Mouse (Mus musculus) erythroblast, adult 5-6 weeks (primary cell): ENCODE data around the gene Zkscan16. TPM values are rescaled to one million over a fixed set of nuclear protein-coding genes. Genes with fewer than 3 reads are reported as not detected.

ENCODE experiments used
- ATAC-seq: replicated peaks from 2 replicates; pipeline ENCODE4 v1.8.0; 2016; ENCODE audit warnings: moderate number of reproducible peaks, mild to moderate bottlenecking, moderate TSS enrichment, inconsistent platforms; ENCODE audit not compliant: poor library complexity, low FRiP score, severe bottlenecking
- total RNA-seq, 2 experiments: library from RNA; stranded (forward) in 1 of 2; stranded (reverse) in 1 of 2; fragments of 150-400 nt in 1 of 2; fragments of 200-764, 138-1000 nt in 1 of 2; gene quantifications; 2 replicates each; pipeline versions ENCODE4 v1.2.3 to v1.2.4; 2015 to 2017; ENCODE audit warnings: low replicate concordance in 2 of 2

The Zkscan16 gene
- total RNA-seq, 2 experiments from 2014 or later: not detected

DNA sequence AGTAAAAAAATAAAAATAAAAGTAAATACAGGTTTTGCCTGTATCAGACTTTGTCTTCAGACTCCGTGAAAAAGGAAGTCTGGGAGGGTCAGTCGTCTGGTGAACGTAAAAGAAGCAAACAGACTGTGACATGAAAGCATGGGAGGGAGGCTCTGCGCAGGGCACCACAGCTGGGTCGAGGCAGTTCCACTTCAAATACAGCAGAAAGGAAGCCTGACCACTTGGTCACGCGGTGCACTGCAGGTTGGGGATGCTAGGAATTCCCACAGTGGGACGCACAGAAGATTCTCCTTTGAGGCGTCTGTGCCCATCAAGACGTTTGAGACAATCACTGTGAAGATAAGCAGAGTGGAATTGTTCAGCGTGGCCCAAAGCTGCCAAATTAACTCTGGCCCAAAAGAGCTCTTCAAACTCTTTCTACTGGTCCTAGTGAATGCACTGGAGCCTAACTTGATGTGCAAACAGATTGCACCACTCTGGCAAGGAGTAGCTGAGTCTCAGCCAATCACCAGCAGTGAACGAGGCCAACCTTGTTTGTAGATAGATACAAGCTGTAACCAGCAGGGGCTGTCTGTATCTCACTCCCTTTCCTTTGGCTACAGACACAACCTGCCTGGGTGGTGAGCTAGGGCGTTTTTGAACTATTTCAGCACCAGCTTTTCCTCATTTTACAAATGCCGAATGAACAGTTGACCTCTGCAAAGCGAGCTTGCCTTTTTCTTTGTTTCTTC lies 8.5 kb upstream of the Zkscan16 start:
- peak; percentile 35; the same call in 1 of the 2 replicates for ATAC-seq

DNA sequence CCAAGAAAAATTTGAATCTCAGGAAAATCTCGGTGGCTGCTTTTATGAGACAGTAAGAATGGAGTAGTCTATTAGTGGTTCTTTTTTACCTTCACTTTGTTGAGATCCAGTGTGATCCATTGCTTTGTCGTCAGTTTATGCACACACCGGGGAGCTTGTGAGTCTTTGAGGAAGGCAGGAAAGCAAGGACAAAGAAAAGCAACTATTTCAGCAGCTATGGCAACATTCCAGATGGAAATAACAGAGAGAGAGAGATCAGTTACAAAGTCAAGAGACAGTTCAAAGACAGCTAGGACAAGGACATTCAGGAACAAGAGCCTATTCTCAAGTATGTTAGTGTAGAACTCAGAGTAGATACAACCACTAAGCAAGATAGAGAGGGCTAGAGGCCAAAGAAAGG lies 7.6 kb upstream of the Zkscan16 start:
- no peak for ATAC-seq

DNA sequence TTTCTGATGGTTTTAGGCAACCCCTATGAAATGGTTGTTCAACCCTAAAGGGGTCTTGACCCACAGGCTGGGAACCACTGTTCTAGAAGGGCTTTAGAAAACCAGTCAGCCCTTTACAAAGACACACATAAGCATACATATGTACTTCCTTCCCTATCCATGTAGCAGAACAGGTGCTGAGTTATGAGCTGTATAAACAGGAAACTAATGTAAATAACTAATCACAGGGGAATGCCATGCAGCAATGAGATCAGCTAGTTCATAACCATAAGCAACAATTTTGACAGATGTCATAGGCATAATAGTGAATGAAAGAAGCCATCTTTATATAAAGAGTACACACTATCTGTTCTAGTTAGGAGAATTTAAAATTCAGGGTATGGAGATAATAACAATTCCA lies 1.8 kb upstream of the Zkscan16 start:
- no peak for ATAC-seq

DNA sequence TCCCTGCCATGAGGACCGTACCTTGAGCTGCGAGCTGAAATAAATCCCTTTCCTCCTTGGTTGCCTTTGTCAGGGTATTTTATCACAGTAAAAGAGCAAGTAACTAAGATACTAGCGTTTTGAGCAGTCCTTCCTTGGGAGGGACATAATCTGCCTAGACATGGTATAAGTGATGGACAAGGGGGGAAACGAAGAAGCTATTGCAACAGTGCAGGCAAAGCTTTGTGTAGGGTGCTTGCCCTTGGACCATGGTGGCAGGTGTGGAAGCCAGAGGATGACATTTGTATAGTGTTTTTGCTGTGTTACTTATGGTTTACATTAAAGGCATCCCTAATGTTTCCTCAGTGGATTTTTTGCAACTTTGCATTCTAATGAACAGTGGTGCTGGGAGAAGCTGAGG lies 486 bp upstream of the Zkscan16 start:
- no peak for ATAC-seq

DNA sequence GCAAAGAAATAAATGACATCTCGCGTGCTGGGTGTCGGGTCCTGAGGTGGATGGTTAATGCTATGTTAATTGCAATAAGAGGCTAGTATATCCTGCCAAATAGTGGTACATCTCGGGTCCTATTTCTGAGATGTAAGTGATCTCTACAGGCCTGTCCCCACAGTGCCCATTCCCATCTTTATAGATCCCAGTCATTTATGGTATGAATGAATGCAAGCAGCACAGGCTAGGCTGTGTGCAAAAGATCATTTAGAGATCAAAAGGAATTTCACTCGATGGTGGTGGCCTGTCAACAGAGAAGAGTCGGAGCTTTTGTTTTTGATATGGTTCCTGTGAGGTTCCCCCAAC lies 752 bp downstream of the Zkscan16 start:
- ATAC-seq: no peak

DNA sequence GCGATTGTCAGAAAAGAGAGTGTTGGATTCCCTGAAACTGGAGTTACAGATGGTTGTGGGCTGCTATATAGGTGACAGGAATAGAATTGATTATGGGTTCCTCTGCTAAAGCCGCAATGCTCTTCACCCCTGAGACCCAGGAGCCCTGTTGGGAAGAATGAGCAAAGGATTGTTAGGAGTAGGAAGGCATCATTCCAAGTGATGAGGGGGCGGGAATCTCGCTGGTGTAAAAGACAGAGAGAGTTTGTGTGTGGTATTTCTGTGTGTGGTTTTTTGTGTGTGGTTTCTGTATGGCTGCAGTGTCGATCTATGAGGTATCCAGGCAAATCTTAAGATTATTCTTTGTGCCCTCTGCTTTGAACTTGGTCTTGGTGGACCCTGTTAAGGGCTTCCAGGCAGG lies 1.3 kb downstream of the Zkscan16 start:
- no peak for ATAC-seq

DNA sequence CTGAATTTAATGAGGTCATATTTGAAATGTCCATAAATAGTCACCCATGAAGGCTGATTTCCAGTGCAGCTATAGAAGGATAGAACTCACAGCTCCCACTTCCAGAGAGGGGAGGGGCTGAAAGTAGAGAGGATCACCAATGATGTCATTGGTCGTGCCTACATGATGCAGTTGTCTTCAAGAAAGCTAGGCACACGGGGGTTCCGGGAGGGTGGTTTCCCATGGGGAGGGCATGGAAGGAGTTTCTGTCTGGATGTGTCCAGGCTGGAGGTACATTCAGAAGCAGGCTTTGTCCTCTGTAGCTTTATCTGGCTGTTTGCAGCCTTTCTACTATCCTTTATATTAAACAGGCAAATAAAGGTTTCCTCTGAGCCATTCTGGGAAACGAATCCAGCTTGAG lies 5.0 kb downstream of the Zkscan16 start:
- ATAC-seq: no peak

DNA sequence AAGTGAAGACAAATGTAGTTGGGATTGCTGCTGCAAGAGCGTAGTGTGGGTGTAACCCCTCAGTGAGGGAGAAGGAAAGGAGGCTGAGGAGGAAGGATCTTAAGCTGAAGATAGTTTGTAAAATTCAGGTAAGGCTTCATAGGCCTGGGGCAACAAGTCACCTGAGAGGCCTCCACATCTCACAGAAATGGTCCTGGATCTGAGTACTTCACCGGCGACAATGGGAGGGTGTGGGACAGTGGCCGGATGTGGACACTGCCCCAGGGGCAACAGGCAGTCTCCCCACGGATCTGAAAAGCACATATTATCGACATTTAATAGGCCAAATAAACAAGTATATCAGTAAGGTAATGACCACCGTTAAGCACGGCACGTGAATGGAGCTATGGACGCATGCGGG lies 9.2 kb downstream of the Zkscan16 start:
- ATAC-seq: no peak

DNA sequence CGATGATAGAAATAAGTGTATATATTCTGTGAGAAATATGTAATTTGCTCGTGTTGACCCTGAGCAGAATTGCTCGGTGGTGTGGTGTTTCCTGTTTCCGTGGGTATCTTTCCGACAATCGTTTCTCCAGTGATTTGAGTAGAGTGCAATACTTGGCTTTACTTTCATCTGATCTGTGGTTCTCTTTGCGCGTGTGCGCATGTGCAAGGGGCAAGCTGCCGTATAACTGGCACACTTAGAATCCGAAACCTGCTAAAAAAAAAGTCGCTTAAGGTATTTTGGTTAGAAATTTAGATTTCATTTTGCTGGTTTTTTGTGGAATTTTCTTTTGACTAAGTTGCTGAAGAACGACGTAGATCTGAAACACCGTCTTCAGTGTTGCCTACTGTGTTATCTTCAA lies 18.3 kb downstream of the Zkscan16 start:
- no peak for ATAC-seq

DNA sequence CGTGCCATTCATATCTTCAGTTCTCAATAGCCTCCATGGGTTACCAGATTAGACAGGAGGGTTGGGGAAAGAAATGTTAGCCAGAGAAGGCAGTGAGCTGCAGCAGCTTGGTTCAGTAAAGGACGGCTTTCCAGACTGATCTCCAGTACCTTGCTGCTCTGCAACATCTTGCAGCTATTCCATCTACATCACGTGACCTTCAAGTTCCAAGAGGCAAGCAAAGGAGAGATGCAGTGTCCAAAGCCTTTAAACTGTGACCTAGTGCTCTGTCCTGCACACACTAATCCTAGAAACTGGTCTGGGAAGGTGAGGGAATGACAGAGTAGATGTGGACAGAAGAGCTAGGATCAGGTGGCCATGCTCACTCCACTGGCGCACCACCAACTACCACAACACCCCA lies 19.8 kb downstream of the Zkscan16 start:
- ATAC-seq: no peak

DNA sequence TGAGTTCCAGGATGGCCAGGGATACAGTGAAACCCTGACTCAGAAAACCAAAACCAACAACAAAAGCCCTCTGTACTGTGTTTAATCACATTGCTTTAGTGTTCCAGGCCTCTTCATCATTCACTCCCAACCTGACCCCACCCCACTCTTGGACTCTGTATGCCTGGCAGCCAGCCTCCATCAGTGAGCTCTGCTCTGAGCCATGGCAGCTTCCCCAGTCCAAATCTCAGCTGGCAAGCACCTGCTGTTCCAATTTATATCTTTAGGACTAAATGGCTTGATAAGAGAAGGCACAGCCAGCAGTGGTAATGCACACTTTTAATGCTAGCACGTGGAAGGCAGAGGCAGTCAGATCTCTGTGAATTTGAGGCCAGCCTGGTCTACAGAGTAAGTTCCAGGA lies 21.7 kb downstream of the Zkscan16 start:
- ATAC-seq: no peak

DNA sequence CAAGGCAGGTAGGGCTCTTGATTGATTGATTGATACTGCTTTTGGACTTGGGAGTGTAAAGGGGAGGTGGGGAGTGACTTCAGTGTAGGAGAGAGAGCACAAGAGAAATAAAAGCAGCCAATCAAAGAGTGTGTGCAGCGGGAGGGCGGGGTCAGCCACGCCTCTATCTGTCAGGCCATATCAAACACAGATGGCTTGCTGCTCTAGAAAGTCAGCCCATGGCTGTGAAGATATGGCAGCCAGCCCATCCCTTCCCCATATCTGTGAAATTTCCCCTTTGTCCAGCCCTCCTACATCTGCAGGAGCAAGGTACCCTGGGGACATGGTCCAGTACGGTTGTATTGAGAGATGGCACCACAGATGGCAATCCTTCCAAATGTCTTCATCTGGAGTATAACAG lies 27.2 kb downstream of the Zkscan16 start:
- peak; percentile 88 for ATAC-seq

DNA sequence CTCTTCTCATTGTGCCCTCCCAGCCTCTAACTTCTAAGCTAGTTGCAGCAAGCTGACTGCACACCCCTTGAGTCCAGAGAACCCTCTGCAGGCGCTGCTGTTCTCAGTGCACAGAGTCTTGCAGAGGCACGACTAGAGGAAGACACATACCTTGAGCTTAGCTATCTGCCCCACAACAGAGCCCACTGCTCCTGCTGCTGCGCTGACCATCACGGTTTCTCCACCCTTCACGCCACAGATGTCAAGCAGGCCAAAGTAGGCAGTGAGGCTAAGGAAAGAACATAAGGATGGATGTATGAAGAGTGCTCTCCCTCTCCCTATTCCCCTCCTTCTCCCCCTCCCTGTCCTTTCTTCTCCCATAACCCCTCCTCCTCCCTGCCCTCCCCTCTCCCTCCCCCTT lies 32.3 kb downstream of the Zkscan16 start:
- no peak for ATAC-seq

DNA sequence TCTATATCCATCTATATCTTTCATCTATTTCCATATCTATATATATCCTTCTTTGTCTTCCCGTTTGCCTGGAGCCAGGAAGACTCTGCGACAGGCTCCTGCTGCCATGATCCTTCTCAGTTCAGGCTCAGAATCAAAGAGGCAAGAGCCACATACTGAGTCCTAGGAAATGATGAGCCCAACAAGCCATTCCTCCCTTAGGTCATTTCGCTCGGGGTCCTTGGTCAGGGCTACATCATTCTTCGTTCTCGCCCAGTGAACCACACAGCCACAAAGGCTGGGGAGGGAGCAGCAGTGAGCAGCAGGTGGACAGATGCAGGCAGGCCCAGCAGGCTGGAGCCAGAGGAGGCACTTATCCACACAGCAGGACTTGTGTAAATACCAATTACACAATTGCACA lies 38.0 kb downstream of the Zkscan16 start:
- ATAC-seq: no peak

DNA sequence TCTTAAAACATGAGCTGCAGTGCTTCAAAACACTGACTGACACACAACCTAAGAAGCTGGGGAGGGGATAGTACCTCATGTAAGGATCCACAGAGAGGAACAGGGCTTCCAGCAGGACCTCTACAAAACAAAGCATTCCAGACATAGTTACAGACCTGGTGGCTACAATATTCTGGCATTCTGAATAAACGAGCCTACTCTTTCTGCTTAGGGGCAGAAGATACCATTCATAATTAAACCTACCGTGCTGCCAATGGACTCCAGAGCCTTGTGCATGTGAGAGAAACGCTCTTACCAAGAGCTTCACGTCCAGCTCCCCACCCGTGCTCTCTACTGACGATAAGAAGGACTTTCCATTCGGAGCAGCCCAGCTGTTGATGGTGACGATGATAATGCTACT lies 39.4 kb downstream of the Zkscan16 start:
- no peak for ATAC-seq

DNA sequence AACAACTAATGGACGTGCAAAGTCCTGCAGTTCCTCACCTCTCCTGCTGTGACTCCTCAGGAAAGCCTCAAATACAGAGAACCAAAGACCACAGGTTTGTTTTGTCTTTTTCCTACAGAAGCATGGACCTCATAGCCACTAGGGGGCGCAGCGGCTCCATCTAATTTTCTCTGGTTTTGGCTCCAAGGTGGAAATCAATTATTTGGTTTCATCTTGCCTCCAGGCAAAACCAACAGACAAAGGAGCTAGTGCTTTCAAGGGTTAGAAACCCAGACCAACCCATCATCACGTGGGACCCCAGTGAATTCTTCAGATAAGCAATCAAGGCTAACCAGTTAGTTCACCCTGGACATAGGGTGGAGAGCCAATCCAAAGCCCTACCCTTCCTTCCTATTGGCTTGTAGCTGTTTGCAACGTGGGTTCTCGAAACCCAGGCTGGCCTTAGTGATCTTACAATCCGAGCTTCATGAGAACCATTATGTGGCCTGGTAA lies 41.8 kb downstream of the Zkscan16 start:
- ATAC-seq: peak; percentile 60

DNA sequence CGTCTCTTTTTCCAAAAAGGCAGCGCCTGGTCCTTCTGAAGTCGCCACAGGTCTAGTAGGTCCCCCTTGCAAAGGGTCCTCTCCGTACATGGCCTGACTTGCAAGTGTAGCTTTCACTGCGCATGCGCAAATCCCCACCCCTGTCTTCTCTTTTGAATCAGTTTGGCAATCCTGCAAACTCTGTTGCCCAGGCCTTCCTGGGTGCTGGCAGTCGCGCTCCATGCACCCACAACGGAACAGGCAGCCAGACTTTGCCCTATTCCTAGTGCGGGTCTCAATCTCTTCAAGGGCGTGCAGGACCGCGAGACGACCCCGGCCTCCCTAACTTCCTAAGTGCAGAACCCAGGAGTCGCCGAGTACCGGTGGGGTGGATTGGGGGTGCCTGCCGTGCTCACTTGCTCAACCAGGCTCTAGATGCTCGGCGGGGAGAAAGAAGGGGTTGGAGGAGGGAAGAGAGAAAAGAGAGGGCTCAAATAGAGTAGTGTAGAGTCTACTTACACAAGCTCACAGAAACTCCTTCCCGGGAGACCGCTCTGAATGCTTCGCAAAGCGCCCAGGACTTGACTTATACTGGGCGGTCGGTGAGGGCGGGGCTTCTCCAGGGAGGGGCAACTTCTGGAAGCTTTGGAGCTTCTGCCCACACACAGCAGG lies 43.2 kb downstream of the Zkscan16 start, which contains the start of gene Ptgr1:
Ptgr1 (minus strand) TSS at position 580 of the 651 bp plus-strand sequence.
- peak; percentile 69 for ATAC-seq

DNA sequence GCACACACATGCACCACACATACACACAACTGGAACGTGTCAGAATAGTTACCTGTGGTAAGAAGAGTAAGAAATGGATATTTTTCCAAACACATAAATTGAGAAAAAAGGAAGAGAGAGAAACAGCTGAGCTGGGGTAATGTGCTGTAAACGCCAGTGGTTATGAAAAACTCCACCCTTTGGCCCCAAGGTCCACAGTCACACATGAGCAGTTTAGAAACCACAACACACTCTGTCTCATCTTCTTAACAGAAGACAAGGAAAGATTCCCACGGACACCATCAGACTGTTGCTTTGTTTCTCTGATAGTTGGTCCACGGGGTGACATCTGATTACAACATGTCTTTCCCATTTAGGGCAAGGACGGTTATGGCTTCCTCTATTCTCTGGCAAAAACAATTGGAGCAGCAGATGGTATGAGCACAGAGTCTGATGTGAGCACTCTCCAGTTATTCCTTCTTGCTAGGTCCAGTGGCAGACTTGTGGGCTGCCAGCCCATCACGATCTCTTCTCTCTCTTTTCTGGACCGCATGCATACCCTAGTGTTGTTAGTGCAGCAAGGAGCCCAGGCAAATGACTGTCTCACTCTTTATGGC lies 46.0 kb downstream of the Zkscan16 start:
- ATAC-seq: no peak

DNA sequence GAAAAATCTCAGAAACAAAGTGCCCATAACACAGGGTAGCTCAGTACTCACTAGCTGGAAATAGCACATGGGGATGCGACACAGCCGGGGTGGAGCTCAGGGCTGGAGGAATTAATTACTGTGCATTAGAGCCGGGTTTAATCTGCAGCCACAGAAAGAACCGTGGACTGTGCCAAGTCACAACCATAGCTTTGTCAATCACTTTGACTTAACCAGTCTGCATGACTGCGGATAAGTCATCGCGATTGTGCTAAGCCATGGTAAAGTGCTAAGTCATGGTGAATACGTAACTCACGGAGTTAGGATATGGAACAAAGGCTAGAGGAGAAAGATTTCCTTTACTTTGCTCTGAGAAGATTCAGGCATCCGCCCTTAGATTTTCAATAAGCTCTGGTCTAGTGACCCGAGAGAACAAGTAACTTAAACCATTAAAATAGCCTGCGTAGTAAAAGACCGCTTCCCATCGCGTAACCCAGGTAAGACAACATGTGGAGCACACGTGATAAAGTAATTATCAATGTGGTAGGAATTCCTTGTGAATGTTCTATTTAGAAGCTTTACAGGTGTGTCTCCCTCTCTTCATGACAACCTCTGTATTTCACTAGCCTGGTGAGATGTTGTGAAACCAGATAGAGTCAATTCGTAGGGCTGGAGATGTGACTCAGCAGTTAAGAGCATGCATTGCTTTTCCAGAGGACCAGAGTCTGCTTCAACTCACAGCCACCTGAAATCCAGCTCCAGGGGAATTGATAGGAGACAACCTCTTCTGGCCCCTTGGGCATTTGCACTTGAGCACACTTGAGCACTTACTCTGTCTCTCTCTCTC lies 47.4 kb downstream of the Zkscan16 start:
- no peak for ATAC-seq

DNA sequence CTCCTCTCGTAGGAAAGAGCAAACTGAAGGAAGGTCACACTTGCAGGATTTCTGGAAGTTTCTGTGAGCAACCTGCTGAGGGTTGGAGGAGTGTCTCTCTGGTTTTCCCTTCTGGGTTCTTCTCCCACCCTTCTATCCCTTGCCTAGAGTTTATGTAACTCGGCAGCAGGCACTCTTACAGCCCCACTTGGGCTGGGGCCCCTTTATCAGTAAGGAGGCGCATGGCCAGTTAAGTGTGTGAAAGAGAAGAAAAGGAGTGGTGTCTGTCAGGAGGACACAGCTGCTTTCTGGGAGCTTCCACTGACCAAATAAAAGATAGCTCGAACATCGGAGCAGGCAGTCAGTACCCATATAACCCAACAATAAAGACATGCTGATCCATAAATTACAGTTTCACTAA lies 48.8 kb downstream of the Zkscan16 start:
- ATAC-seq: no peak
